Mouse (Mus musculus) heart, embryonic 11.5 days (tissue): ENCODE data around the gene Arfgap2. TPM values are rescaled to one million over a fixed set of nuclear protein-coding genes. Genes with fewer than 3 reads are reported as not detected.

ENCODE experiments used
- ATAC-seq: fragments of 200-750 bp; cut with Nextera tagmentation; replicated peaks from 2 replicates; pipeline ENCODE4 v1.8.0; 2017; ENCODE audit warnings: moderate library complexity; ENCODE audit not compliant: insufficient number of reproducible peaks, low FRiP score, low TSS enrichment
- H3K27ac ChIP-seq: fragments of 300-500 bp; sonication (generic); 2 replicates; pipeline ENCODE4 v1.5.1; 2014; ENCODE audit warnings: mild to moderate bottlenecking, low read depth, low read length
- H3K27me3 ChIP-seq: fragments of 300-500 bp; sonication (generic); 2 replicates; pipeline ENCODE4 v1.6.1; 2014; ENCODE audit warnings: mild to moderate bottlenecking, low read length, mixed read lengths; ENCODE audit not compliant: control insufficient read depth, insufficient read depth
- H3K36me3 ChIP-seq: fragments of 300-500 bp; sonication (generic); 2 replicates; pipeline ENCODE4 v1.6.1; 2014; ENCODE audit warnings: mild to moderate bottlenecking, low read length, moderate library complexity, mixed read lengths; ENCODE audit not compliant: control insufficient read depth, insufficient read depth
- H3K4me1 ChIP-seq: fragments of 300-500 bp; sonication (generic); 2 replicates; pipeline ENCODE4 v1.6.1; 2014; ENCODE audit warnings: low read length; ENCODE audit not compliant: control insufficient read depth, insufficient read depth
- H3K4me2 ChIP-seq: fragments of 300-500 bp; sonication (generic); 2 replicates; pipeline ENCODE4 v1.6.1; 2014; ENCODE audit warnings: mild to moderate bottlenecking, moderate library complexity
- H3K4me3 ChIP-seq: fragments of 300-500 bp; sonication (generic); 2 replicates; pipeline ENCODE4 v1.5.1; 2014; ENCODE audit warnings: low read depth, low read length
- H3K9ac ChIP-seq: fragments of 300-500 bp; sonication (generic); 2 replicates; pipeline ENCODE4 v1.6.1; 2014; ENCODE audit warnings: mild to moderate bottlenecking, low read depth, low read length, moderate library complexity
- H3K9me3 ChIP-seq: fragments of 300-500 bp; sonication (generic); replicated peaks from 2 replicates; pipeline ENCODE4 v1.6.1; 2016; ENCODE audit warnings: low read length; ENCODE audit not compliant: control insufficient read depth
- WGBS: fragments of 180-500 bp; shearing (Covaris S2); extraction: QIAGEN DNeasy Blood & Tissue Kit; methylation state at CpG from one replicate; pipeline ENCODE4 v1.1.7; 2014; ENCODE audit not compliant: insufficient replicate concordance; 5-methylcytosine and 5-hydroxymethylcytosine counted together
- polyA plus RNA-seq: library from polyadenylated mRNA; unstranded; fragments of >200 nt; fragmentation: Nextera tagmentation; extraction: Ambion mirVana; gene quantifications from 2 replicates; pipeline ENCODE4 v1.2.1, GENCODE M21; 2014

Arfgap2 gene
- polyA plus RNA-seq, 1 experiment from 2014 or later, result 56.7 TPM

GRCm38 (mm10) chr2:91257126-91257980, 7.4 kb upstream of the Arfgap2 start:
- ATAC-seq, result peak; percentile 29
- H3K4me2 ChIP-seq, result peak overlapping the region; percentile 96
- WGBS, result 3% methylated on average over 22 of the region's 22 CpGs
- H3K36me3 ChIP-seq, result peaks cover 9% of the 10 kb centered on the region
- peak overlapping the region; percentile 46; the same call in 1 of the 2 replicates for H3K27ac ChIP-seq
- H3K9ac ChIP-seq, result peak overlapping the region; percentile 63
- H3K27me3 ChIP-seq, result peaks cover 27% of the 10 kb centered on the region
- no peaks in the 10 kb centered on the region for H3K9me3 ChIP-seq
- peak overlapping the region; percentile 60 for H3K4me3 ChIP-seq
- H3K4me1 ChIP-seq, result peaks cover 29% of the 10 kb centered on the region

- no peaks in the 10 kb centered on the region for H3K9me3 ChIP-seq
- H3K4me3 ChIP-seq, result peak overlapping the region; percentile 60; the same call in 1 of the 2 replicates
- H3K27ac ChIP-seq, result no peak overlapping the region
- H3K27me3 ChIP-seq, result peaks cover 27% of the 10 kb centered on the region
- peak overlapping the region; percentile 96 for H3K4me2 ChIP-seq
- WGBS, result 79% methylated on average over 5 of the region's 5 CpGs
- H3K4me1 ChIP-seq, result peaks cover 25% of the 10 kb centered on the region
- H3K36me3 ChIP-seq, result peaks cover 9% of the 10 kb centered on the region
- no peak for ATAC-seq
- peak overlapping the region; percentile 63 for H3K9ac ChIP-seq
Measured at GRCm38 (mm10) chr2:91258054-91258453, 6.7 kb upstream of the Arfgap2 start.

- no peaks in the 10 kb centered on the region for H3K9me3 ChIP-seq
- H3K36me3 ChIP-seq, result peaks cover 9% of the 10 kb centered on the region
- ATAC-seq, result no peak
- peaks cover 25% of the 10 kb centered on the region for H3K4me1 ChIP-seq
- H3K27me3 ChIP-seq, result peaks cover 22% of the 10 kb centered on the region
- WGBS, result 37% methylated on average over 1 of the region's 1 CpGs
- H3K9ac ChIP-seq, result no peak overlapping the region
- H3K27ac ChIP-seq, result no peak overlapping the region
- H3K4me2 ChIP-seq, result no peak overlapping the region
- no peak overlapping the region for H3K4me3 ChIP-seq
Measured at GRCm38 (mm10) chr2:91258830-91259229, 5.9 kb upstream of the Arfgap2 start.

GRCm38 (mm10) chr2:91259493-91259892, 5.3 kb upstream of the Arfgap2 start:
- Histone ChIP-seq H3K4me1 (peaks cover 30% of the 10 kb centered on the region), H3K36me3 (peaks cover 9% of the 10 kb centered on the region), H3K9ac (no peak overlapping the region), H3K4me3 (no peak overlapping the region), H3K27me3 (peaks cover 18% of the 10 kb centered on the region), H3K9me3 (no peaks in the 10 kb centered on the region), H3K4me2 (no peak overlapping the region), H3K27ac (0 out of 2 replicates have a peak overlapping the region, but pooled peaks have one; percentile 6)
- WGBS, result 63% methylated on average over 1 of the region's 1 CpGs
- ATAC-seq, result no peak

GRCm38 (mm10) chr2:91263692-91264660, 798 bp upstream of the Arfgap2 start:
- no peaks in the 10 kb centered on the region for H3K9me3 ChIP-seq
- peak overlapping the region; percentile 87 for H3K4me3 ChIP-seq
- H3K9ac ChIP-seq, result peak overlapping the region; percentile 96
- peaks cover 24% of the 10 kb centered on the region for H3K36me3 ChIP-seq
- H3K4me1 ChIP-seq, result peaks cover 17% of the 10 kb centered on the region
- peak overlapping the region; percentile 70 for H3K4me2 ChIP-seq
- H3K27me3 ChIP-seq, result no peaks in the 10 kb centered on the region
- 86% methylated on average over 17 of the region's 17 CpGs for WGBS
- H3K27ac ChIP-seq, result peak overlapping the region; percentile 94
- no peak for ATAC-seq

GRCm38 (mm10) chr2:91268042-91268441, 3.3 kb downstream of the Arfgap2 start:
- no peak overlapping the region for H3K4me2 ChIP-seq
- no peak overlapping the region for H3K27ac ChIP-seq
- peaks cover 34% of the 10 kb centered on the region for H3K36me3 ChIP-seq
- WGBS, result 88% methylated on average over 3 of the region's 3 CpGs
- no peak overlapping the region for H3K4me3 ChIP-seq
- no peak overlapping the region for H3K9ac ChIP-seq
- no peaks in the 10 kb centered on the region for H3K27me3 ChIP-seq
- ATAC-seq, result no peak
- no peaks in the 10 kb centered on the region for H3K9me3 ChIP-seq
- peaks cover 13% of the 10 kb centered on the region for H3K4me1 ChIP-seq

- no peaks in the 10 kb centered on the region for H3K27me3 ChIP-seq
- no peak for ATAC-seq
Measured at GRCm38 (mm10) chr2:91268706-91269105, 3.9 kb downstream of the Arfgap2 start.

GRCm38 (mm10) chr2:91269687-91270133, 4.9 kb downstream of the Arfgap2 start:
- WGBS, result 92% methylated on average over 8 of the region's 8 CpGs
- Histone ChIP-seq H3K27me3 (no peaks in the 10 kb centered on the region), H3K9ac (no peak overlapping the region), H3K27ac (no peak overlapping the region), H3K4me1 (peaks cover 5% of the 10 kb centered on the region), H3K9me3 (no peaks in the 10 kb centered on the region), H3K4me2 (no peak overlapping the region), H3K36me3 (peaks cover 48% of the 10 kb centered on the region), H3K4me3 (no peak overlapping the region)
- ATAC-seq, result no peak

More at GRCm38 (mm10) chr2:91268706-91269105, 3.9 kb downstream of the Arfgap2 start:
- no peaks in the 10 kb centered on the region for H3K9me3 ChIP-seq
- H3K9ac ChIP-seq, result no peak overlapping the region
- WGBS, result 79% methylated on average over 2 of the region's 2 CpGs
- H3K27ac ChIP-seq, result no peak overlapping the region
- H3K4me3 ChIP-seq, result no peak overlapping the region
- H3K4me2 ChIP-seq, result no peak overlapping the region
- peaks cover 40% of the 10 kb centered on the region for H3K36me3 ChIP-seq
- H3K4me1 ChIP-seq, result peaks cover 13% of the 10 kb centered on the region
